Mouse (Mus musculus): ENCODE results near the gene Insl6. TPM values are rescaled to one million over a fixed set of nuclear protein-coding genes. Genes with fewer than 3 reads are reported as not detected.
A peak's percentile ranks its signal among the peaks of the same experiment; 100 is the strongest.

Insl6 gene
- not detected for total RNA-seq (2021)
- long read RNA-seq, experiment 1: 0 reads
- long read RNA-seq, experiment 2: 0 reads

- DNase-seq (ENCODE audit: low spot score in 2 of 2): peak in 1 of 2 experiments; percentile 34
- intact Hi-C loops (cut with DNase I): no loop called here
Observed at GRCm38 (mm10) chr19:29325053-29325851, at the start of gene Insl6. Insl6 (minus strand) TSS chr19:29325356.

- intact Hi-C loops (cut with DNase I): no loop called here
- DNase-seq (ENCODE audit: low spot score in 2 of 2): no peak
Observed at GRCm38 (mm10) chr19:29374947-29375346, 49.8 kb upstream of the Insl6 start.

- intact Hi-C loops (cut with DNase I): loop anchor here (2.0 kb wide), 1 partner anchor 127 kb away; no protein-coding TSS in a partner anchor
Observed at GRCm38 (mm10) chr19:29373438-29373837, 48.3 kb upstream of the Insl6 start.

GRCm38 (mm10) chr19:29372621-29373020 is 47.5 kb upstream of the Insl6 start:
- intact Hi-C loops (cut with DNase I): loop anchor here (2.0 kb wide), 1 partner anchor 128 kb away; no protein-coding TSS in a partner anchor

More at GRCm38 (mm10) chr19:29373438-29373837, 48.3 kb upstream of the Insl6 start:
- no peak for DNase-seq (ENCODE audit: low spot score in 2 of 2)

GRCm38 (mm10) chr19:29372138-29372537 is 47.0 kb upstream of the Insl6 start:
- intact Hi-C loops (cut with DNase I): loop anchor here (2.0 kb wide), 1 partner anchor 129 kb away; no protein-coding TSS in a partner anchor

More at GRCm38 (mm10) chr19:29372621-29373020, 47.5 kb upstream of the Insl6 start:
- DNase-seq (ENCODE audit: low spot score in 2 of 2): no peak

GRCm38 (mm10) chr19:29371284-29372081 is 46.3 kb upstream of the Insl6 start:
- DNase-seq (ENCODE audit: low spot score in 2 of 2): no peak
- intact Hi-C loops (cut with DNase I): loop anchor here (2.0 kb wide), 1 partner anchor 129 kb away; no protein-coding TSS in a partner anchor

More at GRCm38 (mm10) chr19:29372138-29372537, 47.0 kb upstream of the Insl6 start:
- DNase-seq (ENCODE audit: low spot score in 2 of 2): peak; percentile 51

- no peak for DNase-seq (ENCODE audit: low spot score in 2 of 2)
- intact Hi-C loops (cut with DNase I): no loop called here
Observed at GRCm38 (mm10) chr19:29370545-29371283, 45.6 kb upstream of the Insl6 start.

- DNase-seq (ENCODE audit: low spot score in 2 of 2): no peak
- intact Hi-C loops (cut with DNase I): no loop called here
Observed at GRCm38 (mm10) chr19:29370112-29370511, 45.0 kb upstream of the Insl6 start.

GRCm38 (mm10) chr19:29368671-29369309 is 43.6 kb upstream of the Insl6 start:
- no peak for DNase-seq (ENCODE audit: low spot score in 2 of 2)
- intact Hi-C loops (cut with DNase I): no loop called here

GRCm38 (mm10) chr19:29368041-29368440 is 42.9 kb upstream of the Insl6 start:
- intact Hi-C loops (cut with DNase I): no loop called here
- no peak for DNase-seq (ENCODE audit: low spot score in 2 of 2)

- peak; percentile 47 to 55 for DNase-seq (ENCODE audit: low spot score in 2 of 2)
- intact Hi-C loops (cut with DNase I): no loop called here
Observed at GRCm38 (mm10) chr19:29366969-29367622, 41.9 kb upstream of the Insl6 start, which contains the start of the genes Plgrkt and Cd274. Plgrkt (minus strand) TSS chr19:29367390. Cd274 (plus strand) TSS chr19:29367455.

GRCm38 (mm10) chr19:29366226-29366968 is 41.2 kb upstream of the Insl6 start:
- DNase-seq (ENCODE audit: low spot score in 2 of 2): no peak
- intact Hi-C loops (cut with DNase I): no loop called here

- DNase-seq (ENCODE audit: low spot score in 2 of 2): peak in 1 of 2 experiments; percentile 36
- intact Hi-C loops (cut with DNase I): no loop called here
Observed at GRCm38 (mm10) chr19:29365105-29365504, 39.9 kb upstream of the Insl6 start.

GRCm38 (mm10) chr19:29364076-29364475 is 38.9 kb upstream of the Insl6 start:
- intact Hi-C loops (cut with DNase I): no loop called here
- no peak for DNase-seq (ENCODE audit: low spot score in 2 of 2)

- DNase-seq (ENCODE audit: low spot score in 2 of 2): no peak
- intact Hi-C loops (cut with DNase I): no loop called here
Observed at GRCm38 (mm10) chr19:29363557-29363956, 38.4 kb upstream of the Insl6 start.

GRCm38 (mm10) chr19:29362173-29362930 is 37.2 kb upstream of the Insl6 start:
- intact Hi-C loops (cut with DNase I): no loop called here
- no peak for DNase-seq (ENCODE audit: low spot score in 2 of 2)

All from left cerebral cortex, postnatal 14 days (tissue).